Mouse (Mus musculus): ENCODE results near the gene Hmox2.
A peak's percentile ranks its signal among the peaks of the same experiment; 100 is the strongest.
"Not testable (repeated sequence)": the region's sequence is repeated elsewhere in the genome, so short reads cannot be mapped to it uniquely, and the experiment has no call there.

The Hmox2 gene

GRCm38 (mm10) chr16:4725780-4726527, at the start of gene Hmox2:
TSS of gene Hmox2 (plus strand) at chr16:4726361.
- DNase-seq (ENCODE audit: extremely low read depth, low read depth, low spot score), result no peak

- no peak for DNase-seq (ENCODE audit: extremely low read depth, low read depth, low spot score)
Observed at GRCm38 (mm10) chr16:4676836-4677235, 49.3 kb upstream of the Hmox2 start.

DNA sequence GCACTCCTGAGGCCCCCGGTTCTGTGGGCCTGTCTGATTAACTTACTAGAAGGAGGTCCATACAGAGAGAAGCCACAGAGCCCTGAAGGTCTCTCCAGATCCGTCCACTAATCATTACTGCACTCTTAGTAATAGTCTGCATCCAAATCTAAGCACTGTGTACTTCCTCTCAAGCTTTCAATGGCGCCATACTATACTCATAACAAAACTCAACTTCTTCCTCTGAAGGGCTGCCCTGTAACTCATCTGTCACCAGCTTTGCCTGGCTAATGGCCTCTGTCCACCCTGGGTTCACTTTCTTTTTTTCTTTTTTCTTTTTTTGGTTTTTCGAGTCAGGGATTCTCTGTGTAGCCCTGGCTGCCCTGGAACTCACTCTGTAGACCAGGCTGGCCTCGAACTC, 48.1 kb upstream of the Hmox2 start:
- no peak for DNase-seq (ENCODE audit: extremely low read depth, low read depth, low spot score)

GRCm38 (mm10) chr16:4679121-4680018, 46.8 kb upstream of the Hmox2 start, which contains the start of gene Coro7:
TSS of gene Coro7 (minus strand) at chr16:4679777.
- DNase-seq (ENCODE audit: extremely low read depth, low read depth, low spot score), result peak; percentile 91

DNA sequence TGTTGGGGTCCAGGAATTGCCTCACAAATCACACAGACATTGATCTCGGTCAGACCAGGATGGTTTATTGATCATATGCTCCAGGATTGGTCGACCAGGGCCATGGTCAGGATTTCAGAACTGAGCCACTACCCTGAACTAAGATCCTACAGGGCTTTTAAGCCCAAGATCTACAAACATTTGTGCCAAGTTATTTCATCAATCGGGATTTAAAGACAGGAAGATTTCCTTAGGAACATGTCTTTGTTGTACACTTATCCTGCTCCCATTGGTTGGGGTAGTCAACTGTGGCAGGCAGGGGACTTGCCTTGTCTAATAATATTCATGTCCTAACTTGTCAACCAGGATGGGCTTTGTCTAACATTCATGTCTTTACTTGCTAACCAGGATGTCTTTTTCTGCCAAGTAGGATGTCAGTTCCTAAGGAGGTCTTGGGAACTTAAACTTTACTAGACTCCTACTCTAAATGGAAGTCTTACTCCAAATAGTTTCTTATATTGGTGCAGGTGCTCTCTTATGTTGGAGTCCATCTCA, 45.2 kb upstream of the Hmox2 start:
- DNase-seq (ENCODE audit: extremely low read depth, low read depth, low spot score), result peak; percentile 61

- DNase-seq (ENCODE audit: extremely low read depth, low read depth, low spot score), result no peak
Observed at GRCm38 (mm10) chr16:4682628-4683179, 43.5 kb upstream of the Hmox2 start.

- DNase-seq (ENCODE audit: extremely low read depth, low read depth, low spot score), result no peak
Observed at GRCm38 (mm10) chr16:4683193-4683580, 43.0 kb upstream of the Hmox2 start.

- peak; percentile 65 for DNase-seq (ENCODE audit: extremely low read depth, low read depth, low spot score)
Observed at GRCm38 (mm10) chr16:4683581-4684456, 42.3 kb upstream of the Hmox2 start.

DNA sequence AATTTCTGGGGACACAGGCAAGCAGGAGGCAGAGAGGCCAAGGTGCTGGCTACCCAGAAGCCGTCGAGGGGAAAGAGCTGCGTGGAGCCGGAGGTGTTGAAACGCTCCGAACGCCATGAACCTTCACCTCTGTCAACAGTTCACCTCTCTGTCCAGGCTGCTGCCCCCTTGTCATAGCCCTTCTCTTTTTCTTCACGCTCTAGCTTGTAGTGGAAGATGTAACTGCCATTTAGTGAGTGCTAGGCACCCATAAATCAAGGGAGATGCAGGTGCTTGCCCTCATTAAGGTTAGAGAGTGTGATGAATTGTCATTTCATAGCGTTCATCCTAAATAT, 41.7 kb upstream of the Hmox2 start:
- no peak for DNase-seq (ENCODE audit: extremely low read depth, low read depth, low spot score)

- DNase-seq (ENCODE audit: extremely low read depth, low read depth, low spot score), result not testable (repeated sequence)
Observed at GRCm38 (mm10) chr16:4689371-4689770, 36.8 kb upstream of the Hmox2 start.

DNA sequence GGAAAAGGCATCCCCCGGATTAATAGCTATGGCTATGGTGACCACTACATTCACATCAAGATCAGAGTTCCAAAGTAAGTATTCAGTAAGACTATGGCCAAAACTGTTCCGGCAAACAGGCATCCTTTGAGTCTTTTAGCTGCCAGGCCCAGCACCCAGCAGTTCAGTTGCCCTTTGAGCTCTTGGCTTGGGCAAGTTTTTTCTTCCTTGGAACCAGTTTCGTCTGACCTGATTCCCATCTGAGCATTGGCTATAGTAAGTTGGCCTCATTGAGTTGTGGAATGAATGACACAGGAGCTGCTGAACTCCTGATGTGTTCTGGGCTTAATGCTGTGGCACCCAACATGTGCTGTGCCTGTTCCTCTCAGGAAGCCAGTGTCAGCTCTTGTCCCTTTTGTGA, 24.9 kb upstream of the Hmox2 start:
- DNase-seq (ENCODE audit: extremely low read depth, low read depth, low spot score), result no peak

DNA sequence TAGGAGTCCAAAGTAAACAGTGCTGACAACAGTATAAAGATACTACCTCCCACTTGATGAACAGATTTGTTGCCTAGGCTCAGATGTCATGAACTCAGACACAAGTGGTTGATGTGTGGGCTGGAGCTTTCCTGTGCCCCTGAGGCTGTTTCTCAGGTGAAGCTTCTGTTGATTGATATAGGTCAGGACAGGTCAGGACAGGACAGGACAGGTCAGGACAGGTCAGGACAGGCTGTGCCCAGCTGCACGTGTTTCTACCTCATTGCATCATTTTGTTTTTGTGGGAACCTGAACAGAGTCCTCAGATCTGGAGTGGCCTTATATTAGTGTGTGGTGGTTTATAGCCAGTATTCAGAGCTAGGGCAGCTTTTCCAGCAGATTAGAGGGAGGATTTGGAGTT, 23.5 kb upstream of the Hmox2 start:
- DNase-seq (ENCODE audit: extremely low read depth, low read depth, low spot score), result peak; percentile 73

- DNase-seq (ENCODE audit: extremely low read depth, low read depth, low spot score), result no peak
Observed at GRCm38 (mm10) chr16:4705541-4705940, 20.6 kb upstream of the Hmox2 start.

GRCm38 (mm10) chr16:4711173-4711572, 15.0 kb upstream of the Hmox2 start:
- no peak for DNase-seq (ENCODE audit: extremely low read depth, low read depth, low spot score)

GRCm38 (mm10) chr16:4713861-4714710, 12.1 kb upstream of the Hmox2 start:
- DNase-seq (ENCODE audit: extremely low read depth, low read depth, low spot score), result no peak

GRCm38 (mm10) chr16:4717866-4718265, 8.3 kb upstream of the Hmox2 start:
- no peak for DNase-seq (ENCODE audit: extremely low read depth, low read depth, low spot score)

DNA sequence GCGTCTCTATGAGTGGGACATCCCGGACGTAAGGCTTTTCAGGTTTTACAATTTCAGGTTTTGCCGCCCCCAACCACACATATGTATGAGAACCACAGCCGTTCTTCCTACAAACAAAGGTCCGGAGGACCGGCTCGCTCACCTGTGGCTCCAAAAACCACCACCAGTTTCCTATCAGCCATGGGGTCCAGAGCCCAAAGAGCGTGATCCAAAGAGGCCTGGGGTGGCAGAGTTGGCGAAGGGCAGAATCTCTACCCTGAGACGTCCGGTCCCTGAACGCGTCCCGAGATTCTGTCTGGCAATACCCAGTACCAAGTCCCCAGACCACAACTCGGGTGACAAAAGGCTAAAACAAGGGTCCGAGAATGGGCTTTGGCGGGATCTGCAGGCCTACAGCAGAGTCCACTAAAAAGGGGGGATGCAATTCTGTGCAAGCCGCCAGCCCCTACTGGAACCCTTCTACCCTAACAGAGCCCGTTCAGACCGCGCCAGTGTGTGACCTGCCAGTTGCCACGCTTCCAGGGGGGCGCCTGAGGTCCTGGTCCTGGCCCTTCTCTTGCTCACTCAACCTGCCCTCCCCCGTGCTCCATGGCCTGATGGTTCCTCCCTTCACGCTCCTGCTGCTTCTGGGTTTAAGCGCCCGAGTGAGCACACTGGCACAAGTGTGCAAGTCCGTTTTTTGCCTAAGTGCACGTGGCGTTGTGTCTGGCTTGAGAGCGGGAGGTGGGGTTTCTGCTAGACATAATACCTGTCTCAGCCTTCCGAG, 7.2 kb upstream of the Hmox2 start, which contains the start of gene Nmral1:
Gene Nmral1 (minus strand): TSS at position 604 of the 766 bp plus-strand sequence.
- DNase-seq (ENCODE audit: extremely low read depth, low read depth, low spot score), result no peak

- no peak for DNase-seq (ENCODE audit: extremely low read depth, low read depth, low spot score)
Observed at GRCm38 (mm10) chr16:4722128-4722914, 3.8 kb upstream of the Hmox2 start.
